Mouse (Mus musculus): Measurements from ENCODE around the gene Atp2b2. TPM values are rescaled to one million over a fixed set of nuclear protein-coding genes. Genes with fewer than 3 reads are reported as not detected.

Gene Atp2b2
- polyA plus RNA-seq, 1 experiment from 2014 or later, result 37.9 TPM

DNA sequence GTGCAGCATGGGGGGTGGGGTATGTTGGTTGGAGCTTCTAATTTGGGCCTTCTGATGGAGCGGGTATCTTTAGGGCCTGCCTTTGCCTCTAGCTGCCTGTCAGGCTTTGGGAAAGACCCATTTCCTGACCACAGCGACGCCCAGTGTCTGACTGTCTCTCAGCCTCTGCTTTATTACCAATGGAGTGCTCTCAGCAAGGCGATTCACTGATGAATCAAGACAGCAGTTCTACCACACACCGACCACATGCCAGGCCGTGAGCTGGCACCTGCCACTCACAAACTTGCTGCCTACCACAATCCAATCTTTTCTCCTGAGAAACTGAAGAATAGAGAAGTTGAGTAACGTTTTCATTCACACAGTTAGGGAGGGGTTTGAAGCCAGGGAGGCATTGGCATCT lies 256.8 kb downstream of the Atp2b2 start:
- no peak for ATAC-seq (ENCODE audit: low FRiP score)
- no peak overlapping the region for H3K4me3 ChIP-seq (replicated peaks)
- H3K9ac ChIP-seq (replicated peaks), result no peak overlapping the region
- H3K27ac ChIP-seq (replicated peaks), result no peak overlapping the region
- no peaks in the 10 kb centered on the region for H3K27me3 ChIP-seq (replicated peaks)
- H3K4me2 ChIP-seq, result no peak overlapping the region
- WGBS, result 83% methylated on average over 7 of the region's 7 CpGs
- peaks cover 38% of the 10 kb centered on the region for H3K36me3 ChIP-seq
- H3K9me3 ChIP-seq (replicated peaks), result no peaks in the 10 kb centered on the region
- H3K4me1 ChIP-seq, result no peaks in the 10 kb centered on the region

DNA sequence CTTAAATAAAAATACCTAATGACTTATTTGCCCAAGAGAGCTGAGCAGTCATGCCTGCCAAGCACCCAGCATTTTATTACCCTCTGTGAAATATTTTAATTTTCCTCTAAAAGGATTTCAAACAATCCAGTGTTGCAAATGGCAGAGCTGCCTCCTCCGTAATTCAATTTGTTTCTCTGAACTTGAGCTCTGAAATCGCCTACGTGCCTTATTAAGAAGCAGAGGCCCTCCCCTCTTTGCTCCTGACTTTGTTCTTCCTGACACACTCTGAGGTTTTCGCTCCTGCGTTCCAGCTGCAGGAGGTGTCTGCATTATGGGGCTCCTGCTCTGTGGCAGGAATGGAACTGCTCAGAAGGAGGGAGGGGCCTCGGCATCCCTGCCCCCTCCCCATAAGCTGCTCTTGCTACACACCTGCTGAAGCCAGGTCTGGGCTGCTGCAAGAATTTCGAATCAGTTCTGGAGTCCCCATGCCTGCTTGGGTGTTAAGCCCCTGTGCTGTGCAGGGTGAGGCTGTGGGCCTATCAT lies 264.1 kb downstream of the Atp2b2 start:
- ATAC-seq (ENCODE audit: low FRiP score), result no peak
- H3K9me3 ChIP-seq (replicated peaks), result no peaks in the 10 kb centered on the region
- peaks cover 26% of the 10 kb centered on the region for H3K36me3 ChIP-seq
- 0 out of 2 replicates have a peak overlapping the region, but pooled peaks have one; percentile 9 for H3K9ac ChIP-seq (replicated peaks)
- H3K27ac ChIP-seq (replicated peaks), result 0 out of 2 replicates have a peak overlapping the region, but pooled peaks have one; percentile 18
- H3K4me2 ChIP-seq, result no peak overlapping the region
- peaks cover 3% of the 10 kb centered on the region; the same call in 1 of the 2 replicates for H3K4me1 ChIP-seq
- no peaks in the 10 kb centered on the region for H3K27me3 ChIP-seq (replicated peaks)
- WGBS, result 43% methylated on average over 7 of the region's 7 CpGs
- H3K4me3 ChIP-seq (replicated peaks), result no peak overlapping the region

DNA sequence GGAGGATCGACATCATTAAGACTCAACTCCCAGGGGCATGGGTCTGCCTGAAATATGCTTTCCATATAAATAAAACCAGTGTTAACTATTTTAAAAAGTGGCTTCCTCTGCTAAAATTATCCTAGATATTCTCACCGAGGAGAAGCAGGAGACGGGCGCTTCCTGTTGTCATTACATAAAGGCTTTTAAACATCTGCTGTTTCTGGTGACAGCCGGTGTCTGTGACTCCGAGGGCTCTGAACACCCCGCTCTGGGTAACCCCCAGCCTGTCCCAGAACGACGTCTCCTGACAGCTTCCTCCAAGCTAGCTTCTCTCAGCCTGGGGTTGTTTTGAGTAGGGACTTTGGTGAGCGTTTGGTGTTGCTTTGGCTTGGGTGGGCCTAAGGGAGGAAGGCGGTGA lies 273.6 kb downstream of the Atp2b2 start:
- Histone ChIP-seq H3K4me2 (no peak overlapping the region), H3K9me3 (replicated peaks) (no peaks in the 10 kb centered on the region), H3K36me3 (peaks cover 42% of the 10 kb centered on the region), H3K9ac (replicated peaks) (no peak overlapping the region), H3K4me1 (no peaks in the 10 kb centered on the region), H3K27ac (replicated peaks) (no peak overlapping the region), H3K4me3 (replicated peaks) (no peak overlapping the region), H3K27me3 (replicated peaks) (no peaks in the 10 kb centered on the region)
- ATAC-seq (ENCODE audit: low FRiP score), result no peak
- 56% methylated on average over 11 of the region's 11 CpGs for WGBS

DNA sequence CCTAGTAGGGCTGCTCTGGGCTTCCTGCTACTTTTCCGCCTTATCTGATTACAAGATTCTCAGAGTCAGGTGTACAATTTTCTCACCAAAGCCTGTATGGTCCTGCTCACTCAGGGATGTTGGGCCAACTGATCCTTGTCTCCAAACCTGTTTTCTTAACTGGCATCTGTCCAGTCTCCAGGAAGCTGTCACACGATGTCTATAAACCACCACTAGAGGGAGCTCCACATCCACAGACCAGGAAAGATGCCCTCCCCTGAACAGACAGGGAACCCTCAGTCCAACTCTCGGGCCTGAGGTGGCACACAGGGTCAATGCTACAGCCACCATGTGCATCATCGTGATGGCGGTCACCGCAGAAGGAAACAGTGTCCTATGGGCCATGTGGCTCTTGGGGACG lies 280.8 kb downstream of the Atp2b2 start:
- H3K4me1 ChIP-seq, result no peaks in the 10 kb centered on the region
- H3K27me3 ChIP-seq (replicated peaks), result peaks cover 4% of the 10 kb centered on the region; the same call in 1 of the 2 replicates
- no peaks in the 10 kb centered on the region for H3K9me3 ChIP-seq (replicated peaks)
- 27% methylated on average over 7 of the region's 7 CpGs for WGBS
- H3K4me3 ChIP-seq (replicated peaks), result no peak overlapping the region
- no peak overlapping the region for H3K4me2 ChIP-seq
- H3K9ac ChIP-seq (replicated peaks), result no peak overlapping the region
- H3K36me3 ChIP-seq, result peaks cover 80% of the 10 kb centered on the region
- H3K27ac ChIP-seq (replicated peaks), result no peak overlapping the region
- 0 out of 2 replicates have a peak, but pooled peaks have one; percentile 41 for ATAC-seq (ENCODE audit: low FRiP score)

DNA sequence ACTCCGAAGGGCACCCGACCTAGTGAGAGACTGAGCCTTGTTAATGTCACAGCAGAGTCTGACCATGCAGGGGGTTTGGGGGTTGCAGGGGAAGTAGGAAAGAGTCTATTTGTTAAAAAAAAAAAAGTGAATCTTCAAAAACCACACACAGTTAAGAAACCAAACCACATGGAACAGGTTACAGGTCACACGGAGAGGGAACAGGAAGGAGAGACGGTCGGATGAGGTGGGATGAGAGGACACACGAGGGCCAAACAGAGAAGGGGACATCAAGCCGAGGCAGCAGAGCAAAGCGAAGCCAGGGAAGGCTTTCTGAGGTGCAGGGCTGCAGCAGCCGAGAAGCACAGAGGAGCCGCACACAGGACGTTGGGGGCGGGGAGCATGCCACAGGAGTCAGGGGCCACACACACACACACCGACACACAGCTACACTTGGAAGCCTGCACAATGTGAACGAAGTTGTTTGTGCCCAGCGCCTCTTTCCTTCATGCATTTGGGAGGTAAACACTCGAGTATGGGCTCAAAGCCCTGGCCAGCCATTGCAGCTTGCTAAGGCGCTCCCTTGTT lies 293.2 kb downstream of the Atp2b2 start:
- WGBS, result 68% methylated on average over 17 of the region's 17 CpGs
- no peak overlapping the region for H3K4me2 ChIP-seq
- H3K27ac ChIP-seq (replicated peaks), result no peak overlapping the region
- no peak overlapping the region for H3K9ac ChIP-seq (replicated peaks)
- no peaks in the 10 kb centered on the region for H3K4me1 ChIP-seq
- peaks cover 41% of the 10 kb centered on the region for H3K36me3 ChIP-seq
- ATAC-seq (ENCODE audit: low FRiP score), result no peak
- no peaks in the 10 kb centered on the region for H3K27me3 ChIP-seq (replicated peaks)
- no peak overlapping the region for H3K4me3 ChIP-seq (replicated peaks)
- no peaks in the 10 kb centered on the region for H3K9me3 ChIP-seq (replicated peaks)

DNA sequence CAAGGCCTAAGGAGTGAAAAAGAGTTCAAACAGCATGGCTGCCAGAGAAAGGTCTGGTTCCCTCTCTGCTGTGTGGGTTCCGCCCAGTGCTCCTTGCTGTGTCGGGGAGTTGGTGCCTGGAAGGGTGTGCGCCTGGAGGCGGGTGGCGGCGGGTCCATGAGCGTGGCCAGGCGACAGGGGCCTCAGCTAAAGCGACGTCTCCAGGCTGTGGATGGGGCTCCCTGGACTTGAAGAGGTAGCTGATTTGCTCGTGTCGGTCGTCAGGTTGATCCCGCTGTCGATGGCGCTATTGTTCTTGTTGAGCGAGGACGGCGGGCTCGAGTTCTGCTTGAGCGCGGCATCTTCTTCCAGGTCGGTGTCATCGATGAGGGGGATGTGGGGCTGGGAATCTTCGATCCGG lies 294.1 kb downstream of the Atp2b2 start:
- Histone ChIP-seq H3K4me2 (no peak overlapping the region), H3K4me1 (no peaks in the 10 kb centered on the region), H3K27me3 (replicated peaks) (no peaks in the 10 kb centered on the region), H3K9ac (replicated peaks) (no peak overlapping the region), H3K4me3 (replicated peaks) (no peak overlapping the region), H3K27ac (replicated peaks) (no peak overlapping the region), H3K36me3 (peaks cover 33% of the 10 kb centered on the region), H3K9me3 (replicated peaks) (no peaks in the 10 kb centered on the region)
- no peak for ATAC-seq (ENCODE audit: low FRiP score)
- 39% methylated on average over 26 of the region's 26 CpGs for whole genome bisulfite sequencing

DNA sequence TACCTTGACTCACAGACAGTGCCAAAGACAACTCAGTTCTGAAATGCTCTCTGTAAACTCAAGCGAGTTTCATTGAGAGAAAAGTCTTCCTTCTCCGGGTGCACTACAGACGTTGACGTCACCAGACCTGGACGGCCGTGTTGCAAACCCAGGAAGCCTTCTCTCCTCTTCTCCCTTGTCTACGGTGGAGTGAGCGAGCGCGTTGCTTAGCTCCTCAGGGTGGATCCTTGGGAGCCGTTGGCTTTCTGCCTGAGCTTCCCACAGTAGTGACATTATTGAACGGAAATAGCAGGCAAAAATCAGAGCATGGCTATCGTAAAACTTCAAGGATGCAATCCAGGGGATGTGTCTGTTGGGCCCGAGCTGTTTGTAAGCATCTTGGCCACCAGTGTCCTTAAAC lies 295.1 kb downstream of the Atp2b2 start:
- no peaks in the 10 kb centered on the region for H3K27me3 ChIP-seq (replicated peaks)
- H3K9me3 ChIP-seq (replicated peaks), result no peaks in the 10 kb centered on the region
- H3K36me3 ChIP-seq, result peaks cover 24% of the 10 kb centered on the region
- no peak overlapping the region for H3K27ac ChIP-seq (replicated peaks)
- ATAC-seq (ENCODE audit: low FRiP score), result no peak
- 86% methylated on average over 14 of the region's 14 CpGs for WGBS
- H3K4me2 ChIP-seq, result no peak overlapping the region
- H3K4me1 ChIP-seq, result no peaks in the 10 kb centered on the region
- no peak overlapping the region for H3K9ac ChIP-seq (replicated peaks)
- H3K4me3 ChIP-seq (replicated peaks), result no peak overlapping the region

DNA sequence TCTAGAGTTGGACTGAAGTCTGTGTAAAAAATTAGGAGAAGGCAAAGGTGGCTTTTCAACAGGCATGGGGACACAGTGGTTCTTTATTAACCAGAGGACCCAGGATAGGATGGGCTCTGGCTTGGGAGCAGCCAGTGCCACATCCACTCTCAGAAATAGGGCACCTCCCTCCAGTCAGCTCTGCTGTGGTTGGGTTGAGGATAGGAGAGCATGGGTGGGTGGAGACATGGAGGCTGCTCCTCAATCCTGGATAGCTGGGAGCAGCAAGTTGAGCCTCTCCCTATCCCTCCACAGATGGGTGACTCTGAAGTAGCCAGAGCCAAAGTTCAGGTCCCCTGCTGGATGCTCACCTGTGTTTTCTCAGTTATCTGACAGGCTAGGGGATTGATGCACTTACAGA lies 297.3 kb downstream of the Atp2b2 start:
- H3K4me1 ChIP-seq, result peaks cover 3% of the 10 kb centered on the region; the same call in 1 of the 2 replicates
- no peak for ATAC-seq (ENCODE audit: low FRiP score)
- peaks cover 13% of the 10 kb centered on the region for H3K36me3 ChIP-seq
- no peaks in the 10 kb centered on the region for H3K9me3 ChIP-seq (replicated peaks)
- H3K9ac ChIP-seq (replicated peaks), result 0 out of 2 replicates have a peak overlapping the region, but pooled peaks have one; percentile 3
- H3K27ac ChIP-seq (replicated peaks), result no peak overlapping the region
- no peaks in the 10 kb centered on the region for H3K27me3 ChIP-seq (replicated peaks)
- no peak overlapping the region for H3K4me2 ChIP-seq
- H3K4me3 ChIP-seq (replicated peaks), result no peak overlapping the region

DNA sequence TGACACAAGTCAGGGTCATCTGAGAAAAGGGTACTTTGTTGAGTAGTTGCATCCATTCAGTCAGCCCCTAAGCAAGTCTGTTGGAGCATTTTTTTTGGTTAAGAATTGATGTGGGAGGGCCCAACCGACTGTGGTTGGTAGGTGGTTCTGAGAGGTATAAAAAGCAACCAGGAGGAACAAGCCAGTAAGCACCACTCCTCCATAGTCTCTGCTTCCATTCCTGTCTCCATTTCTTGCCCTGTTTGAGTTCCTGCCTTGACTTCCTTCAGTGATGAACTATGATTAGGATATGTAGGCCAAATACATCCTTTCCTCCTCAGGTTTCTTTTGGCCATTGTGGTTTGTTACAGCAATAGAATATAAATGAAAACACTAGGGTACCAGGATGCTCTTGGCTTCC lies 299.3 kb downstream of the Atp2b2 start:
- WGBS, result 48% methylated on average over 1 of the region's 1 CpGs
- Histone ChIP-seq H3K27me3 (replicated peaks) (no peaks in the 10 kb centered on the region), H3K9me3 (replicated peaks) (no peaks in the 10 kb centered on the region), H3K4me2 (no peak overlapping the region), H3K27ac (replicated peaks) (no peak overlapping the region), H3K36me3 (peaks cover 12% of the 10 kb centered on the region), H3K9ac (replicated peaks) (no peak overlapping the region), H3K4me1 (peaks cover 14% of the 10 kb centered on the region), H3K4me3 (replicated peaks) (no peak overlapping the region)
- no peak for ATAC-seq (ENCODE audit: low FRiP score)

DNA sequence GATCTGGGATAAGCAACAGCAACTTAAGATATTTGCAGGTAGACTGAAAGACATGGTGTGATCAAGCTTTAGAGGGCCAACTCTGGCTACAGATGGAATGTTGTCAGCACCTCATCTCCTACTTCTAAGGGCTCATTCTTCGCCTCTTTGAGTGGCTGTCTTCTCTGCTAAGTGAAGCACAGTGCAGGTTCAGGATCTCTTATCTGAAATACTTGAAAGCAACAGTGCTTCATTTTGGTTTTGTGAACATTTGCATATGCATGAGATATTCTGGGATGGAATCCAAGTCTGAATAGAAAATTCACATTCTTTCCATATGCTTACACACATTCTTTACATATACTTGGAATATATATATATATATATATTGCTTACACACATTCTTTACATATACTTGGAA lies 300.1 kb downstream of the Atp2b2 start:
- H3K36me3 ChIP-seq, result peaks cover 16% of the 10 kb centered on the region
- H3K27ac ChIP-seq (replicated peaks), result no peak overlapping the region
- no peak overlapping the region for H3K4me2 ChIP-seq
- ATAC-seq (ENCODE audit: low FRiP score), result no peak
- no peaks in the 10 kb centered on the region for H3K27me3 ChIP-seq (replicated peaks)
- H3K4me1 ChIP-seq, result peaks cover 14% of the 10 kb centered on the region
- H3K9ac ChIP-seq (replicated peaks), result no peak overlapping the region
- H3K4me3 ChIP-seq (replicated peaks), result no peak overlapping the region
- WGBS, result 68% methylated on average over 1 of the region's 1 CpGs
- H3K9me3 ChIP-seq (replicated peaks), result no peaks in the 10 kb centered on the region

DNA sequence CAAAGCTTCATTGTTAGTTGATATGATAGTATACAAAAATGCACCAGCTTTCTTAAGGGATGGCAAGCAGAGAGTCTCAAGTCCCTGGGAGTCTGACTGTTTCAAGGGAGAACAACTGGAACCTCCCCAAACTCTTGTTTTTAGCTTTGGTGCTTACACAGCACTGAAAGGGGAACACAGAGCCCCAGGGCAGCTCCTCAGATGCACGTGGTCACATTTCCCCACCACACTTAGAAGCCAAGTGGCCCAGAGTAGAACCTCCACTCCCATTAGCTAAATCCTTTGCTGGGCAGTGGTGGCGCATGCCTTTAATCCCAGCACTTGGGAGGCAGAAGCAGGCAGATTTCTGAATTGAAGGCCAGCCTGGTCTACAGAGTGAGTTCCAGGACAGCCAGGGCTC lies 301.0 kb downstream of the Atp2b2 start:
- H3K9me3 ChIP-seq (replicated peaks), result no peaks in the 10 kb centered on the region

More for the DNA sequence above, 301.0 kb downstream of the Atp2b2 start:
- H3K27ac ChIP-seq (replicated peaks), result no peak overlapping the region
- peaks cover 14% of the 10 kb centered on the region for H3K4me1 ChIP-seq
- 66% methylated on average over 2 of the region's 2 CpGs for WGBS
- ATAC-seq (ENCODE audit: low FRiP score), result no peak
- H3K4me2 ChIP-seq, result no peak overlapping the region
- H3K4me3 ChIP-seq (replicated peaks), result no peak overlapping the region
- H3K36me3 ChIP-seq, result peaks cover 18% of the 10 kb centered on the region
- no peak overlapping the region for H3K9ac ChIP-seq (replicated peaks)
- no peaks in the 10 kb centered on the region for H3K27me3 ChIP-seq (replicated peaks)
